Comparison of ENCODE assay signal across 10 mouse cellular contexts in genomic region chr11:69321580-69321979, GRCm38 (mm10). TPM values are rescaled to one million over a fixed set of nuclear protein-coding genes. Genes with fewer than 3 reads are reported as not detected.
DNase-seq lines count a peak whose midpoint lies in the region; ATAC-seq and TF ChIP-seq lines count a peak whose summit lies in the region.
"Had no signal": no experiment of that assay in that cellular context is flagged by ENCODE, and none has a peak within 500 bp of the region (broad histone marks: within the 10 kb centered on the region; RNA-seq: fewer than 3 reads in every experiment).

No protein-coding gene starts in this region.

- H3K27ac ChIP-seq in lung, embryonic 15.5 days, result no peak overlapping the region
- peak overlapping the region; percentile 25; the same call in 1 of the 2 replicates for H3K27ac ChIP-seq in limb, embryonic 10.5 days
- no peak overlapping the region for H3K27ac ChIP-seq in neural tube, embryonic 15.5 days (replicated peaks)
- H3K27ac ChIP-seq in left cerebral cortex, adult 2 months, result no peak overlapping the region

- no peak overlapping the region for H3K4me3 ChIP-seq in lung, embryonic 15.5 days
- peak overlapping the region; percentile 72; the same call in 1 of the 2 replicates for H3K4me3 ChIP-seq in limb, embryonic 10.5 days
- H3K4me3 ChIP-seq in neural tube, embryonic 15.5 days (replicated peaks), result no peak overlapping the region
- no peak overlapping the region for H3K4me3 ChIP-seq in left cerebral cortex, adult 2 months

- DNase-seq in cerebellum, adult 9-10 months, result peak; percentile 24
- no peak for DNase-seq in cerebellum, adult 11-12 months
- DNase-seq in lung, postnatal 36 days, result no peak
- DNase-seq in limb, embryonic 10.5 days (ENCODE audit: low spot score), result no peak
- DNase-seq in left cerebral cortex, adult 2 months (ENCODE audit: extremely low spot score in 1 of 2, low spot score in 2 of 2), result no peak
- no peak for DNase-seq in urinary bladder, postnatal 36 days (ENCODE audit: low spot score in 2 of 2)
- DNase-seq: adrenal gland, postnatal 14 days; spleen, adult 18-20 months had no signal

- ATAC-seq in lung, embryonic 15.5 days (ENCODE audit: borderline replicate concordance, extremely low read depth, low FRiP score, low TSS enrichment), result no peak
- no peak for ATAC-seq in neural tube, embryonic 15.5 days (ENCODE audit: low FRiP score)

- H3K27me3 ChIP-seq in lung, embryonic 15.5 days, result peaks cover 2% of the 10 kb centered on the region
- peaks cover 5% of the 10 kb centered on the region for H3K27me3 ChIP-seq in limb, embryonic 10.5 days (ENCODE audit: low read depth, poor library complexity, severe bottlenecking)
- no peaks in the 10 kb centered on the region for H3K27me3 ChIP-seq in neural tube, embryonic 15.5 days (replicated peaks)

- intact Hi-C loops in left cerebral cortex, adult 2 months (cut with DNase I), result no loop called here

- no peaks in the 10 kb centered on the region for H3K9me3 ChIP-seq in lung, embryonic 15.5 days
- no peaks in the 10 kb centered on the region for H3K9me3 ChIP-seq in limb, embryonic 10.5 days (replicated peaks)
- no peaks in the 10 kb centered on the region for H3K9me3 ChIP-seq in neural tube, embryonic 15.5 days (replicated peaks)

- TF ChIP-seq CTCF in left cerebral cortex, adult 2 months (IDR thresholded peaks at IDR 0.05), result no peak

- H3K4me2 ChIP-seq in lung, embryonic 15.5 days, result peak overlapping the region; percentile 87; the same call in 1 of the 2 replicates
- peak overlapping the region; percentile 84; the same call in 1 of the 2 replicates for H3K4me2 ChIP-seq in neural tube, embryonic 15.5 days

- H3K36me3 ChIP-seq in lung, embryonic 15.5 days, result peaks cover 27% of the 10 kb centered on the region
- peaks cover 46% of the 10 kb centered on the region for H3K36me3 ChIP-seq in limb, embryonic 10.5 days
- peaks cover 16% of the 10 kb centered on the region for H3K36me3 ChIP-seq in neural tube, embryonic 15.5 days

- 85% methylated on average over 6 of the region's 6 CpGs for WGBS in lung, embryonic 15.5 days
- 94% methylated on average over 6 of the region's 6 CpGs for WGBS in limb, embryonic 10.5 days
- 93% methylated on average over 6 of the region's 6 CpGs for WGBS in neural tube, embryonic 15.5 days

- peak overlapping the region; percentile 86; the same call in 1 of the 2 replicates for H3K9ac ChIP-seq in lung, embryonic 15.5 days
- H3K9ac ChIP-seq in neural tube, embryonic 15.5 days (replicated peaks), result no peak overlapping the region

- peaks cover 37% of the 10 kb centered on the region for H3K4me1 ChIP-seq in lung, embryonic 15.5 days
- peaks cover 38% of the 10 kb centered on the region for H3K4me1 ChIP-seq in limb, embryonic 10.5 days
- H3K4me1 ChIP-seq in neural tube, embryonic 15.5 days, result peaks cover 50% of the 10 kb centered on the region

RNA-seq across cellular contexts. Expression of gene Cntrob, which starts 2.0 kb away (rescaled TPM):
- 24.3 and 24.6 TPM in 2 replicates for polyA plus RNA-seq in lung, embryonic 15.5 days (2015; fragmentation: Nextera tagmentation; extraction: Ambion mirVana)
- polyA plus RNA-seq in limb, embryonic 10.5 days (2016; fragmentation: Nextera tagmentation; extraction: Ambion mirVana), result 28.9 and 36.2 TPM in 2 replicates
- polyA plus RNA-seq in neural tube, embryonic 15.5 days (2015; fragmentation: Nextera tagmentation; extraction: Ambion mirVana), result 14.5 and 15.3 TPM in 2 replicates
- 10 to 100 TPM; 19.2 to 27.1 TPM for total RNA-seq in left cerebral cortex, adult 2 months (2021)

RNA-seq across cellular contexts. Expression of gene Trappc1, which starts 2.2 kb away (rescaled TPM):
- 150 and 157 TPM in 2 replicates for polyA plus RNA-seq in lung, embryonic 15.5 days (2015; fragmentation: Nextera tagmentation; extraction: Ambion mirVana)
- 135 and 144 TPM in 2 replicates for polyA plus RNA-seq in limb, embryonic 10.5 days (2016; fragmentation: Nextera tagmentation; extraction: Ambion mirVana)
- 186 and 201 TPM in 2 replicates for polyA plus RNA-seq in neural tube, embryonic 15.5 days (2015; fragmentation: Nextera tagmentation; extraction: Ambion mirVana)
- 10 to 100 TPM; 58.8 to 60.1 TPM for total RNA-seq in left cerebral cortex, adult 2 months (2021)

RNA-seq across cellular contexts. Expression of gene Kcnab3, which starts 4.5 kb away (rescaled TPM):
- 0.74 and 1.1 TPM in 2 replicates for polyA plus RNA-seq in lung, embryonic 15.5 days (2015; fragmentation: Nextera tagmentation; extraction: Ambion mirVana)
- polyA plus RNA-seq in limb, embryonic 10.5 days (2016; fragmentation: Nextera tagmentation; extraction: Ambion mirVana), result 0.93 and 1.4 TPM in 2 replicates
- polyA plus RNA-seq in neural tube, embryonic 15.5 days (2015; fragmentation: Nextera tagmentation; extraction: Ambion mirVana), result 6.0 and 7.3 TPM in 2 replicates
- 10 to 100 TPM; 95.5 to 95.8 TPM for total RNA-seq in left cerebral cortex, adult 2 months (2021)

RNA-seq across cellular contexts. Expression of gene Rnf227, which starts 18.7 kb away (rescaled TPM):
- 12.0 and 14.8 TPM in 2 replicates for polyA plus RNA-seq in lung, embryonic 15.5 days (2015; fragmentation: Nextera tagmentation; extraction: Ambion mirVana)
- 14.2 and 20.6 TPM in 2 replicates for polyA plus RNA-seq in limb, embryonic 10.5 days (2016; fragmentation: Nextera tagmentation; extraction: Ambion mirVana)
- 213 and 250 TPM in 2 replicates for polyA plus RNA-seq in neural tube, embryonic 15.5 days (2015; fragmentation: Nextera tagmentation; extraction: Ambion mirVana)
- total RNA-seq in left cerebral cortex, adult 2 months (2021), result 100 to 1,000 TPM; 170 to 181 TPM

RNA-seq across cellular contexts. Expression of gene Chd3, which starts 47.6 kb away (rescaled TPM):
- 56.7 and 59.4 TPM in 2 replicates for polyA plus RNA-seq in lung, embryonic 15.5 days (2015; fragmentation: Nextera tagmentation; extraction: Ambion mirVana)
- 35.1 and 70.5 TPM in 2 replicates for polyA plus RNA-seq in limb, embryonic 10.5 days (2016; fragmentation: Nextera tagmentation; extraction: Ambion mirVana)
- 70.6 and 76.1 TPM in 2 replicates for polyA plus RNA-seq in neural tube, embryonic 15.5 days (2015; fragmentation: Nextera tagmentation; extraction: Ambion mirVana)
- 100 to 1,000 TPM; 406 to 416 TPM for total RNA-seq in left cerebral cortex, adult 2 months (2021)
